Mouse (Mus musculus): ENCODE measurements around the gene Lmx1b.

DNA sequence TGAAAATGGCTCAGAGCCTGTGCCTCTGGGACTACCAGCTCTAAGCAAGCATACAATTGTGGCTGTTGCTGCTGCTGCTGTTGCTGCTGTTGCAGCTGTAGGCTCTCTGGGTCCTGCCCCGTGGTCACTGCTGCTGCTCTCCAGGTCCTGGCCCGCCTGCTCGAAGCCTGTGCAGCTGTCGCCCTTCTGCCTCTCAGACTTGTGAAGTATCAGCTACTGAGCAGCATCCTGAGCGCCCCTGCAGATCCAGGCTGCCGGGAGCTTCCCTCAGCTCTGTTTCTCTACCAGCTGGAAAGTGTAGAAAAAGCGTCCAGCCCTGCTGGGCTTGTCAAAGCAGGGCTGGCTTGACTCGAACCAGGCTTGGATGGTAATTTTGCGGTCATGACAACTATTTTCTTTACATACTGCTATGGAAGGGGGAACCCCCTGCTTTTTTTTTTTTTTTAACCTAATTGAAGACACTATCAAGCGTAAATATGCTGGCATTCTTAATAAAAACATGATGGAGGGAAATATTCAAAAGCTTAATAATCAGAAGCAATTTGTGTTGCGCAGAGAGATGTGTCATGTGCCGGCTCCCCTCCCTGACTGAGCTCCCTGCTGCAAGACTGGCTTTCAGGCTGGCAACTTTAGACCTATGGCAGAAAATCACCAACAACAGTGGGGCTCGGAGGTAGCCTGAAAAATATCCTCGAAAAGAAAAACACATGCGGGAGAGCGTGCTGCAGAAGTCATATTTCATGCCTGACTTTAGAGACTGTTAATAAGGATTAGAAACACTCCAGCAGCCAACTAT lies 13.9 kb downstream of the Lmx1b start:
- TF ChIP-seq CTCF (IDR thresholded peaks at IDR 0.05; ENCODE audit: insufficient read depth, low read length) (no peak), POLR2A (IDR thresholded peaks at IDR 0.05; ENCODE audit: borderline replicate concordance, extremely low read depth, low read depth, low read length) (no peak)
